Mouse (Mus musculus) kidney, embryonic 15.5 days (tissue): Measurements from ENCODE around the gene Scd1. TPM values are rescaled to one million over a fixed set of nuclear protein-coding genes. Genes with fewer than 3 reads are reported as not detected.
A peak's percentile ranks its signal among the peaks of the same experiment; 100 is the strongest.

ENCODE experiments used
- ATAC-seq: fragments of 200-750 bp; cut with Nextera tagmentation; replicated peaks from 2 replicates; pipeline ENCODE4 v1.8.0; 2017; ENCODE audit warnings: moderate TSS enrichment; ENCODE audit not compliant: low FRiP score
- H3K27ac ChIP-seq: fragments of 300-500 bp; sonication (generic); 2 replicates; pipeline ENCODE4 v1.5.1; 2015; ENCODE audit warnings: mild to moderate bottlenecking, inconsistent platforms
- H3K27me3 ChIP-seq: fragments of 300-500 bp; sonication (generic); 2 replicates; pipeline ENCODE4 v1.6.1; 2015; ENCODE audit warnings: inconsistent platforms
- H3K36me3 ChIP-seq: fragments of 300-500 bp; sonication (generic); 2 replicates; pipeline ENCODE4 v1.6.1; 2015; ENCODE audit warnings: inconsistent platforms
- H3K4me1 ChIP-seq: fragments of 300-500 bp; sonication (generic); 2 replicates; pipeline ENCODE4 v1.6.1; 2015; ENCODE audit warnings: inconsistent platforms
- H3K4me2 ChIP-seq: fragments of 300-500 bp; sonication (generic); 2 replicates; pipeline ENCODE4 v1.6.1; 2015; ENCODE audit warnings: moderate library complexity, mild to moderate bottlenecking, inconsistent platforms
- H3K4me3 ChIP-seq: fragments of 300-500 bp; sonication (generic); replicated peaks from 2 replicates; pipeline ENCODE4 v1.5.1; 2015; ENCODE audit warnings: mild to moderate bottlenecking, inconsistent platforms
- H3K9ac ChIP-seq: fragments of 300-500 bp; sonication (generic); 2 replicates; pipeline ENCODE4 v1.6.1; 2015; ENCODE audit warnings: mild to moderate bottlenecking, inconsistent platforms
- H3K9me3 ChIP-seq: fragments of 300-500 bp; sonication (generic); replicated peaks from 2 replicates; pipeline ENCODE4 v1.6.1; 2016; ENCODE audit warnings: inconsistent platforms
- WGBS: fragments of 180-500 bp; shearing (Covaris S2); methylation state at CpG from one replicate; pipeline ENCODE4 v1.1.7; 2015; ENCODE audit warnings: mixed read lengths; 5-methylcytosine and 5-hydroxymethylcytosine counted together
- polyA plus RNA-seq: library from polyadenylated mRNA; unstranded; fragments of >200 nt; fragmentation: Nextera tagmentation; extraction: Ambion mirVana; gene quantifications from 2 replicates; pipeline ENCODE4 v1.2.1, GENCODE M21; 2015

Scd1 gene
- polyA plus RNA-seq, 1 experiment from 2014 or later, result 5.2 TPM

DNA sequence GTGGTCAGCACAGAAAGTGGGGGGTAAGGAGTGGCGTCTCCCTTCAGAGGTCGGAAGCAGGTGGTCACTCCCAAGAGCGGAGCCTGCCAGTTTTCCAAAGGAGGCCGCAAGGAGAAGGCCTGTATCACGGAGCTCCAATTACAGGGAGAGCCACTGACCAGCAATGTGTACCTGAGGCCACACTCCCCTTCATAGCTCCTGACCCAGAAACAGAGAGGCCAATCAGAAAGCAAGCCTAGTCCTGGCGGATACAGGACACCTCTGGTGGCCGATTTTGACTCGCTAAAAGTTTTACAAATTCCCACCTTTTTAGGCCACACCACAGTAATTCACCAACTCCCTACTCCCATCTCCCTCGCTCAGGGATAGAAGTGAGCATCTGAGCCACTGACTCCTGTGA, 10.9 kb upstream of the Scd1 start:
- Histone ChIP-seq H3K4me2 (no peak overlapping the region), H3K9me3 (no peaks in the 10 kb centered on the region), H3K9ac (no peak overlapping the region), H3K36me3 (no peaks in the 10 kb centered on the region), H3K4me1 (0 out of 2 replicates have a peak, but pooled peaks cover 2% of the 10 kb centered on the region), H3K27ac (no peak overlapping the region), H3K4me3 (no peak overlapping the region), H3K27me3 (peaks cover 26% of the 10 kb centered on the region)
- 48% methylated on average over 9 of the region's 9 CpGs for WGBS
- peak; percentile 54; the same call in 1 of the 2 replicates for ATAC-seq

DNA sequence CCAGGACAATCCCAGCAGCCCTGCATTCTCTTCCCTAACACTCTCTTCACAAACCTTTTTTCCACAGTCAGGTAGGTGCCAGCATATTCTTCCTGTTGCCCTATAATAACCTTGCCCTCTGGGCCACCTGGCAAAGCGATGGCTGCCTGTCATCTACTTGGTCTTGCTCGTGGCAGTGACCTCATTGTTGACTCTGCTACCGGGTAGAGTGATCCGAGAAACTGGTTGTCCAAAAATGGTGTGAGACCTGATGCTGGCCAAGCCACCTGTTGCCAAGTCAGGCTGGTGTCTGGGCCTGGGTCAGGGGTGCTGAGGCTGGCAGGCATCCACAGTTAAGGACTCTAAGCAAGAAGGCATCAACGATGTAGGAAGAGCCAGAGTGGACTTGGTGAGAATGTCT, 10.4 kb upstream of the Scd1 start:
- Histone ChIP-seq H3K4me1 (0 out of 2 replicates have a peak, but pooled peaks cover 2% of the 10 kb centered on the region), H3K27me3 (peaks cover 26% of the 10 kb centered on the region), H3K4me3 (no peak overlapping the region), H3K36me3 (no peaks in the 10 kb centered on the region), H3K9ac (no peak overlapping the region), H3K9me3 (no peaks in the 10 kb centered on the region), H3K4me2 (no peak overlapping the region), H3K27ac (no peak overlapping the region)
- ATAC-seq, result no peak
- 80% methylated on average over 5 of the region's 5 CpGs for WGBS

- 76% methylated on average over 4 of the region's 4 CpGs for WGBS
- peaks cover 26% of the 10 kb centered on the region for H3K27me3 ChIP-seq
- 0 out of 2 replicates have a peak, but pooled peaks cover 2% of the 10 kb centered on the region for H3K4me1 ChIP-seq
- H3K9ac ChIP-seq, result no peak overlapping the region
- H3K36me3 ChIP-seq, result no peaks in the 10 kb centered on the region
- no peak for ATAC-seq
- H3K9me3 ChIP-seq, result no peaks in the 10 kb centered on the region
- H3K27ac ChIP-seq, result no peak overlapping the region
- H3K4me3 ChIP-seq, result no peak overlapping the region
- no peak overlapping the region for H3K4me2 ChIP-seq
Measured at GRCm38 (mm10) chr19:44417448-44417847, 9.8 kb upstream of the Scd1 start.

GRCm38 (mm10) chr19:44416240-44416639, 8.6 kb upstream of the Scd1 start:
- no peak overlapping the region for H3K4me2 ChIP-seq
- 87% methylated on average over 5 of the region's 5 CpGs for WGBS

GRCm38 (mm10) chr19:44415464-44415863, 7.8 kb upstream of the Scd1 start:
- no peak overlapping the region for H3K4me2 ChIP-seq
- no peaks in the 10 kb centered on the region for H3K9me3 ChIP-seq
- no peak for ATAC-seq
- no peak overlapping the region for H3K4me3 ChIP-seq
- H3K4me1 ChIP-seq, result 0 out of 2 replicates have a peak, but pooled peaks cover 2% of the 10 kb centered on the region
- no peaks in the 10 kb centered on the region for H3K36me3 ChIP-seq
- H3K27ac ChIP-seq, result no peak overlapping the region
- no peak overlapping the region for H3K9ac ChIP-seq
- H3K27me3 ChIP-seq, result peaks cover 23% of the 10 kb centered on the region
- whole genome bisulfite sequencing, result 88% methylated on average over 5 of the region's 5 CpGs

More at GRCm38 (mm10) chr19:44416240-44416639, 8.6 kb upstream of the Scd1 start:
- no peaks in the 10 kb centered on the region for H3K36me3 ChIP-seq
- H3K27me3 ChIP-seq, result peaks cover 26% of the 10 kb centered on the region
- H3K4me3 ChIP-seq, result no peak overlapping the region
- H3K27ac ChIP-seq, result no peak overlapping the region
- H3K4me1 ChIP-seq, result 0 out of 2 replicates have a peak, but pooled peaks cover 2% of the 10 kb centered on the region
- ATAC-seq, result no peak
- H3K9me3 ChIP-seq, result no peaks in the 10 kb centered on the region
- H3K9ac ChIP-seq, result no peak overlapping the region

- Histone ChIP-seq H3K4me3 (no peak overlapping the region), H3K27ac (no peak overlapping the region), H3K4me1 (peaks cover 23% of the 10 kb centered on the region), H3K36me3 (no peaks in the 10 kb centered on the region), H3K4me2 (no peak overlapping the region), H3K9me3 (no peaks in the 10 kb centered on the region), H3K27me3 (peaks cover 15% of the 10 kb centered on the region), H3K9ac (no peak overlapping the region)
- 88% methylated on average over 20 of the region's 20 CpGs for WGBS
- ATAC-seq, result no peak
Measured at GRCm38 (mm10) chr19:44410269-44410992, 2.8 kb upstream of the Scd1 start.

- peak overlapping the region; percentile 43 for H3K9ac ChIP-seq
- 72% methylated on average over 4 of the region's 4 CpGs for WGBS
- no peaks in the 10 kb centered on the region for H3K36me3 ChIP-seq
- no peaks in the 10 kb centered on the region for H3K9me3 ChIP-seq
- H3K4me2 ChIP-seq, result peak overlapping the region; percentile 87
- H3K27me3 ChIP-seq, result peaks cover 13% of the 10 kb centered on the region
- H3K27ac ChIP-seq, result peak overlapping the region; percentile 78
- H3K4me3 ChIP-seq, result peak overlapping the region; percentile 48
- ATAC-seq, result no peak
- peaks cover 23% of the 10 kb centered on the region for H3K4me1 ChIP-seq
Measured at GRCm38 (mm10) chr19:44408595-44408994, 916 bp upstream of the Scd1 start.

DNA sequence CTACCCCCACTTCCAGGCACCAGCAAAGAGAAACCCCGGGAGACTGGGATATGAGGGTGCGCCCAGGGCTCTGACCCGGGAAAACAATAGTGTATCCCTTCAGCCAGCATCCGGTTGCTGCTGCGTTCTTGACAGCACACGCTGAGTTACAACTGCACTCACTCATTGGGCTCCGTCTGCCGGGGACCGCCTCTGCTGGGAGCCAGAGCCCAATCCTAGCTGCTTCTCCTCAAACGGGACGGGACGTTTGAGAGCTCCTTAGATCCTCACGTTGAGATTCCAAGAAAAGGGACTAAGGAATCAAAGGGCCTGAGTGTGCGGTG, 505 bp upstream of the Scd1 start:
- Histone ChIP-seq H3K36me3 (no peaks in the 10 kb centered on the region), H3K27ac (peak overlapping the region; percentile 78), H3K9me3 (no peaks in the 10 kb centered on the region), H3K27me3 (peaks cover 13% of the 10 kb centered on the region), H3K9ac (peak overlapping the region; percentile 43), H3K4me3 (peak overlapping the region; percentile 48), H3K4me2 (peak overlapping the region; percentile 87), H3K4me1 (peaks cover 23% of the 10 kb centered on the region)
- peak; percentile 90 for ATAC-seq
- under 1% methylated on average over 14 of the region's 14 CpGs for WGBS

- ATAC-seq, result no peak
- Histone ChIP-seq H3K4me2 (no peak overlapping the region), H3K27ac (no peak overlapping the region), H3K9me3 (no peaks in the 10 kb centered on the region), H3K4me1 (peaks cover 20% of the 10 kb centered on the region), H3K36me3 (peaks cover 17% of the 10 kb centered on the region; the same call in 1 of the 2 replicates), H3K4me3 (no peak overlapping the region), H3K9ac (no peak overlapping the region), H3K27me3 (peaks cover 11% of the 10 kb centered on the region)
- WGBS, result 79% methylated on average over 6 of the region's 6 CpGs
Measured at GRCm38 (mm10) chr19:44403546-44403945, 4.1 kb downstream of the Scd1 start.

GRCm38 (mm10) chr19:44400484-44401197, 7.0 kb downstream of the Scd1 start:
- WGBS, result 93% methylated on average over 8 of the region's 8 CpGs
- no peak for ATAC-seq

GRCm38 (mm10) chr19:44400076-44400475, 7.6 kb downstream of the Scd1 start:
- Histone ChIP-seq H3K4me2 (no peak overlapping the region), H3K4me1 (no peaks in the 10 kb centered on the region), H3K4me3 (no peak overlapping the region), H3K36me3 (peaks cover 17% of the 10 kb centered on the region; the same call in 1 of the 2 replicates), H3K27me3 (no peaks in the 10 kb centered on the region), H3K9me3 (no peaks in the 10 kb centered on the region), H3K9ac (no peak overlapping the region), H3K27ac (no peak overlapping the region)
- no peak for ATAC-seq
- WGBS, result 93% methylated on average over 18 of the region's 18 CpGs

More at GRCm38 (mm10) chr19:44400484-44401197, 7.0 kb downstream of the Scd1 start:
- no peaks in the 10 kb centered on the region for H3K4me1 ChIP-seq
- no peak overlapping the region for H3K27ac ChIP-seq
- H3K9me3 ChIP-seq, result no peaks in the 10 kb centered on the region
- H3K36me3 ChIP-seq, result peaks cover 17% of the 10 kb centered on the region; the same call in 1 of the 2 replicates
- H3K4me3 ChIP-seq, result no peak overlapping the region
- H3K9ac ChIP-seq, result no peak overlapping the region
- no peak overlapping the region for H3K4me2 ChIP-seq
- H3K27me3 ChIP-seq, result 0 out of 2 replicates have a peak, but pooled peaks cover 3% of the 10 kb centered on the region

DNA sequence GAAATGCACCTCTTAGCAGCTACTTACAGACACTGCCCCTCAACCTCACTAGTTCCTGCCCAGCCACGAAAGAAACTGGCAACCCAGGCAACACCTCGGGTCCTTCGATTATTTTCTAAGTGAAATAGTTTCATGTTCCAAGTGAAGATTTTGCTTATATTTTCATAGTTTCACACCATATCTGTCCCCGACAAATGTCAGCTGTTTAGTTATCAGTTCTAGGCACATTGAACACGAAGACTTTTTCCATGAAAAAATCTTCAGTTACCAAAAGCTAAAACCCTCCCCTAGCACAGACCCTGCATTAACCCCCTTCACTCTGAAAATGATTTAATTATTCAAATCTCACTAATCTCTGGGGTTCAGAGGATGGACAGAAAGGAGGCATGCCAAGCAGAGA, 10.9 kb downstream of the Scd1 start:
- ATAC-seq, result no peak
- Histone ChIP-seq H3K4me1 (no peaks in the 10 kb centered on the region), H3K9me3 (no peaks in the 10 kb centered on the region), H3K27ac (no peak overlapping the region), H3K27me3 (no peaks in the 10 kb centered on the region), H3K9ac (no peak overlapping the region), H3K36me3 (peaks cover 17% of the 10 kb centered on the region; the same call in 1 of the 2 replicates), H3K4me2 (no peak overlapping the region), H3K4me3 (no peak overlapping the region)
- WGBS, result 92% methylated on average over 5 of the region's 5 CpGs
